In the genomic region with DNA sequence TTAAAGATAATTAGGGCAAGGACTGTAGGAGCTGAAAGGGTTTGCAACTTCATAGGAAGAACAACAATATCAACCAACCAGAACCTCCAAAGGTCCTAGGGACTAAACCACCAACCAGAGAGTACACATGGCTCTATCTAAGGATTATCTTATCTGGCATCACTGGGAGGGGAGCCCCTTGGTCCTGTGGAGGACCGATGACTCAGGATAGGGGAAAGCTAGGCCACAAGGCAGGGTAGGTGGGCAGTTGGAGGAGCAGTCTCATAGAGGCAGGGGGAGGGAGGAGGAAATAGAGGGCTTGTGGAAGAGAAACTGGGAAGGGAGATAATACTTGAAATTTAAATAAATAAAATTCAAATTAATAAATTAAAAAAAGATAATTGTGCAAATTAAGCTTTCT, we compare ENCODE assay signal across 22 mouse cellular contexts.
DNase-seq lines count a peak whose midpoint lies in the region; ATAC-seq lines count a peak whose summit lies in the region.
"Had no signal": no experiment of that assay in that cellular context is flagged by ENCODE, and none has a peak within 500 bp of the region (broad histone marks: within the 10 kb centered on the region; RNA-seq: fewer than 3 reads in every experiment).

No protein-coding gene starts in this region.

- no peaks in the 10 kb centered on the region for H3K36me3 ChIP-seq in heart, embryonic 12.5 days
- H3K36me3 ChIP-seq in midbrain, embryonic 11.5 days (ENCODE audit: control insufficient read depth, insufficient read depth, low read length) = no peaks in the 10 kb centered on the region
- no peaks in the 10 kb centered on the region for H3K36me3 ChIP-seq in midbrain, embryonic 13.5 days
- H3K36me3 ChIP-seq in midbrain, embryonic 15.5 days (replicated peaks) = no peaks in the 10 kb centered on the region
- no peaks in the 10 kb centered on the region for H3K36me3 ChIP-seq in midbrain, embryonic 14.5 days (ENCODE audit: control insufficient read depth, insufficient read depth, low read length)
- H3K36me3 ChIP-seq: embryonic facial prominence, embryonic 13.5 days; embryonic facial prominence, embryonic 15.5 days; forebrain, embryonic 10.5 days; forebrain, embryonic 15.5 days had no signal

- no peak overlapping the region for H3K9ac ChIP-seq in heart, embryonic 12.5 days
- H3K9ac ChIP-seq in midbrain, embryonic 11.5 days (ENCODE audit: low read length) = no peak overlapping the region
- no peak overlapping the region for H3K9ac ChIP-seq in midbrain, embryonic 13.5 days (replicated peaks)
- H3K9ac ChIP-seq in midbrain, embryonic 15.5 days = no peak overlapping the region
- H3K9ac ChIP-seq in midbrain, embryonic 14.5 days (replicated peaks; ENCODE audit: low read length) = no peak overlapping the region
- H3K9ac ChIP-seq: embryonic facial prominence, embryonic 13.5 days; embryonic facial prominence, embryonic 15.5 days; forebrain, embryonic 13.5 days; forebrain, embryonic 15.5 days had no signal

- DNase-seq in heart, adult 11 months = peak; percentile 28
- DNase-seq in midbrain, embryonic 11.5 days (ENCODE audit: low spot score, missing footprints) = no peak
- no peak for DNase-seq in midbrain, embryonic 14.5 days
- DNase-seq: adrenal gland, adult 2 months; adrenal gland, postnatal 10 days; adrenal gland, postnatal 25 days; cerebellum, adult 11 months; cerebellum, adult 18-20 months; cerebellum, adult 8-10 months; cerebellum, adult 9-11 months; cerebellum, postnatal 14 days; cerebellum, postnatal 36 days; embryo, embryonic 11 days had no signal

- no peaks in the 10 kb centered on the region for H3K9me3 ChIP-seq in heart, embryonic 12.5 days (replicated peaks)
- no peaks in the 10 kb centered on the region for H3K9me3 ChIP-seq in midbrain, embryonic 11.5 days (ENCODE audit: control insufficient read depth, low read length)
- no peaks in the 10 kb centered on the region for H3K9me3 ChIP-seq in midbrain, embryonic 13.5 days
- no peaks in the 10 kb centered on the region for H3K9me3 ChIP-seq in midbrain, embryonic 15.5 days
- H3K9me3 ChIP-seq in midbrain, embryonic 14.5 days (ENCODE audit: control insufficient read depth, low read length) = no peaks in the 10 kb centered on the region
- H3K9me3 ChIP-seq: embryonic facial prominence, embryonic 13.5 days; embryonic facial prominence, embryonic 15.5 days; forebrain, embryonic 10.5 days; forebrain, embryonic 13.5 days; forebrain, embryonic 15.5 days had no signal

- H3K27me3 ChIP-seq in heart, embryonic 12.5 days (replicated peaks) = no peaks in the 10 kb centered on the region
- H3K27me3 ChIP-seq in midbrain, embryonic 11.5 days (ENCODE audit: control insufficient read depth, insufficient read depth, low read length) = no peaks in the 10 kb centered on the region
- no peaks in the 10 kb centered on the region for H3K27me3 ChIP-seq in midbrain, embryonic 13.5 days
- H3K27me3 ChIP-seq in midbrain, embryonic 15.5 days (replicated peaks) = no peaks in the 10 kb centered on the region
- no peaks in the 10 kb centered on the region for H3K27me3 ChIP-seq in midbrain, embryonic 14.5 days (ENCODE audit: control insufficient read depth, insufficient read depth, low read length)
- H3K27me3 ChIP-seq: embryonic facial prominence, embryonic 13.5 days; embryonic facial prominence, embryonic 15.5 days; forebrain, embryonic 13.5 days; forebrain, embryonic 15.5 days had no signal

- no peak overlapping the region for H3K27ac ChIP-seq in heart, embryonic 12.5 days (ENCODE audit: poor library complexity, severe bottlenecking)
- no peak overlapping the region for H3K27ac ChIP-seq in midbrain, embryonic 11.5 days (ENCODE audit: low read depth, low read length)
- no peak overlapping the region for H3K27ac ChIP-seq in midbrain, embryonic 13.5 days
- no peak overlapping the region for H3K27ac ChIP-seq in midbrain, embryonic 15.5 days
- H3K27ac ChIP-seq in midbrain, embryonic 14.5 days (replicated peaks; ENCODE audit: low read depth, low read length) = no peak overlapping the region
- H3K27ac ChIP-seq: embryonic facial prominence, embryonic 13.5 days; embryonic facial prominence, embryonic 15.5 days; forebrain, embryonic 10.5 days; forebrain, embryonic 13.5 days; forebrain, embryonic 15.5 days had no signal

- no peaks in the 10 kb centered on the region for H3K4me1 ChIP-seq in heart, embryonic 12.5 days (replicated peaks)
- H3K4me1 ChIP-seq in midbrain, embryonic 11.5 days (ENCODE audit: control insufficient read depth, insufficient read depth, low read length) = no peaks in the 10 kb centered on the region
- no peaks in the 10 kb centered on the region for H3K4me1 ChIP-seq in midbrain, embryonic 13.5 days (replicated peaks)
- no peaks in the 10 kb centered on the region for H3K4me1 ChIP-seq in midbrain, embryonic 15.5 days
- no peaks in the 10 kb centered on the region for H3K4me1 ChIP-seq in midbrain, embryonic 14.5 days (ENCODE audit: control insufficient read depth, insufficient read depth, low read length)
- H3K4me1 ChIP-seq: embryonic facial prominence, embryonic 13.5 days; embryonic facial prominence, embryonic 15.5 days; forebrain, embryonic 10.5 days; forebrain, embryonic 13.5 days; forebrain, embryonic 15.5 days had no signal

- WGBS in heart, embryonic 12.5 days = 41% methylated on average over 1 of the region's 1 CpGs
- 62% methylated on average over 1 of the region's 1 CpGs for WGBS in midbrain, embryonic 11.5 days
- WGBS in midbrain, embryonic 13.5 days = 74% methylated on average over 1 of the region's 1 CpGs
- whole genome bisulfite sequencing in midbrain, embryonic 15.5 days = 75% methylated on average over 1 of the region's 1 CpGs
- 71% methylated on average over 1 of the region's 1 CpGs for WGBS in midbrain, embryonic 14.5 days

- ATAC-seq in heart, embryonic 12.5 days (ENCODE audit: insufficient number of reproducible peaks, low FRiP score) = no peak
- ATAC-seq in midbrain, embryonic 11.5 days (ENCODE audit: low FRiP score) = 0 out of 2 replicates have a peak, but pooled peaks have one; percentile 54
- no peak for ATAC-seq in midbrain, embryonic 13.5 days
- ATAC-seq in midbrain, embryonic 15.5 days (replicated peaks) = 0 out of 2 replicates have a peak, but pooled peaks have one; percentile 48
- no peak for ATAC-seq in midbrain, embryonic 14.5 days (ENCODE audit: low FRiP score, low TSS enrichment)
- ATAC-seq: forebrain, embryonic 13.5 days; forebrain, embryonic 15.5 days had no signal

- no peak overlapping the region for H3K4me3 ChIP-seq in heart, embryonic 12.5 days
- H3K4me3 ChIP-seq in midbrain, embryonic 11.5 days (ENCODE audit: low read depth, low read length) = no peak overlapping the region
- H3K4me3 ChIP-seq in midbrain, embryonic 13.5 days (replicated peaks) = no peak overlapping the region
- H3K4me3 ChIP-seq in midbrain, embryonic 15.5 days = no peak overlapping the region
- H3K4me3 ChIP-seq in midbrain, embryonic 14.5 days (replicated peaks; ENCODE audit: low read depth, low read length) = no peak overlapping the region
- H3K4me3 ChIP-seq: embryonic facial prominence, embryonic 13.5 days; embryonic facial prominence, embryonic 15.5 days; erythroblast, embryonic 14.5 days; forebrain, embryonic 10.5 days; forebrain, embryonic 13.5 days; forebrain, embryonic 15.5 days had no signal

- H3K4me2 ChIP-seq in heart, embryonic 12.5 days = no peak overlapping the region
- no peak overlapping the region for H3K4me2 ChIP-seq in midbrain, embryonic 11.5 days
- no peak overlapping the region for H3K4me2 ChIP-seq in midbrain, embryonic 13.5 days (replicated peaks)
- no peak overlapping the region for H3K4me2 ChIP-seq in midbrain, embryonic 15.5 days
- no peak overlapping the region for H3K4me2 ChIP-seq in midbrain, embryonic 14.5 days (ENCODE audit: low read length)
- H3K4me2 ChIP-seq: embryonic facial prominence, embryonic 13.5 days; embryonic facial prominence, embryonic 15.5 days; forebrain, embryonic 13.5 days; forebrain, embryonic 15.5 days had no signal

Comparison
In these comparisons a context has a peak if more than half of its experiments do, and no peak if none do; other contexts are left out.
1. ATAC-seq: peak in midbrain, embryonic 11.5 days (single experiment) and midbrain, embryonic 15.5 days (single experiment); none in heart, embryonic 12.5 days (single experiment), midbrain, embryonic 13.5 days (single experiment) and midbrain, embryonic 14.5 days (single experiment).